Comparison of ENCODE assay signal across 8 mouse cellular contexts in the genomic region with DNA sequence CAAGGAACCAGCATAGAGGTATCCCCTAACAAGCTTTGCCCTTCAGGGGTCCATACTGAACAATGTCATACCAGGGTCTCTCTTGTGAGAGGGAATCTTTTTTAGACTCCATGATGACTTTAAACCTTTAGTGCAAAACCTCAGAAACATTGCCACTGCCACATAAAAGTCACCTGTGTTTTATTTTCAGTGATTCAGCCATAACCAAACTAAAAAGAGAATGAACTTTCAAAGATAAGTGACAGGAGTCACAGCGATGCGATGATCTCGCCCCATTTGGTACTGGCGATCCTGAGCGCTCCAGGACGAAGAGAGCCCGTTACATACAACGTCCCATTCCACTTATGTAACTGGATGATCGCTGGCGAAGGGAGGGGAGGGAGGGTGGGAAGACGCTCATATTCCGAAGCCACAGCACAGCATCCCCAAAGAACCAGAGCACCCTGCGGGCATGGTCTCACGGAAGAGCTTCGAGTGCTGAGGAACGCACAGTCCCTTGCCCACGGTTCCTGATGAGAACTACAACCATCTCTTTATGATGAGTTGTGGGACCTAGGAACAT. TPM values are rescaled to one million over a fixed set of nuclear protein-coding genes. Genes with fewer than 3 reads are reported as not detected.
DNase-seq lines count a peak whose midpoint lies in the region; ATAC-seq and TF ChIP-seq lines count a peak whose summit lies in the region.

No protein-coding gene starts in this region.

- H3K4me1 ChIP-seq in erythroblast, embryonic 14.5 days (ENCODE audit: control insufficient read depth): peaks cover 25% of the 10 kb centered on the region
- peaks cover 2% of the 10 kb centered on the region; the same call in 1 of the 2 replicates for H3K4me1 ChIP-seq in thymus, adult 2 months (replicated peaks; ENCODE audit: control insufficient read depth, insufficient read depth, low read length)
- no peaks in the 10 kb centered on the region for H3K4me1 ChIP-seq in hindbrain, embryonic 11.5 days (replicated peaks; ENCODE audit: control insufficient read depth, insufficient read depth, low read length)
- H3K4me1 ChIP-seq in lung, embryonic 15.5 days: 0 out of 2 replicates have a peak, but pooled peaks cover 3% of the 10 kb centered on the region

- H3K4me2 ChIP-seq in hindbrain, embryonic 11.5 days (replicated peaks; ENCODE audit: low read depth, low read length): peak overlapping the region; percentile 48
- peak overlapping the region; percentile 53 for H3K4me2 ChIP-seq in lung, embryonic 15.5 days

- peak overlapping the region; percentile 75 for H3K27ac ChIP-seq in thymus, adult 2 months (ENCODE audit: control insufficient read depth, insufficient read depth, low read length)
- peak overlapping the region; percentile 94; the same call in 1 of the 2 replicates for H3K27ac ChIP-seq in hindbrain, embryonic 11.5 days (ENCODE audit: low read depth, low read length)
- peak overlapping the region; percentile 92 for H3K27ac ChIP-seq in lung, embryonic 15.5 days

- no peak for TF ChIP-seq CTCF in thymus, adult 2 months (IDR thresholded peaks at IDR 0.05; ENCODE audit: borderline replicate concordance, control insufficient read depth, extremely low read depth, insufficient read depth, low read length, poor library complexity)

- peak overlapping the region; percentile 76 for H3K9ac ChIP-seq in hindbrain, embryonic 11.5 days (ENCODE audit: low read depth, low read length)
- H3K9ac ChIP-seq in lung, embryonic 15.5 days: peak overlapping the region; percentile 66

- peak overlapping the region; percentile 93 for H3K4me3 ChIP-seq in erythroblast, embryonic 14.5 days (replicated peaks)
- H3K4me3 ChIP-seq in thymus, adult 2 months (ENCODE audit: control insufficient read depth, insufficient read depth, low read length): peak overlapping the region; percentile 87
- H3K4me3 ChIP-seq in hindbrain, embryonic 11.5 days (ENCODE audit: low read depth, low read length): peak overlapping the region; percentile 60
- peak overlapping the region; percentile 65 for H3K4me3 ChIP-seq in lung, embryonic 15.5 days

- DNase-seq in thymus, adult 2 months: no peak
- DNase-seq in thymus, postnatal 10 days (ENCODE audit: low spot score in 2 of 2): no peak
- DNase-seq in hindbrain, embryonic 11.5 days (ENCODE audit: low spot score): no peak
- no peak for DNase-seq in urinary bladder, postnatal 25 days (ENCODE audit: low spot score)

- peaks cover 10% of the 10 kb centered on the region for H3K9me3 ChIP-seq in erythroblast, embryonic 14.5 days (ENCODE audit: control insufficient read depth, low read length)
- no peaks in the 10 kb centered on the region for H3K9me3 ChIP-seq in hindbrain, embryonic 11.5 days (ENCODE audit: control insufficient read depth, low read length)
- no peaks in the 10 kb centered on the region for H3K9me3 ChIP-seq in lung, embryonic 15.5 days

- H3K36me3 ChIP-seq in erythroblast, embryonic 14.5 days (ENCODE audit: control insufficient read depth): peaks cover 7% of the 10 kb centered on the region
- H3K36me3 ChIP-seq in thymus, adult 2 months (ENCODE audit: control insufficient read depth, insufficient read depth, low read length): no peaks in the 10 kb centered on the region
- no peaks in the 10 kb centered on the region for H3K36me3 ChIP-seq in hindbrain, embryonic 11.5 days (ENCODE audit: control insufficient read depth, insufficient read depth, low read length)
- no peaks in the 10 kb centered on the region for H3K36me3 ChIP-seq in lung, embryonic 15.5 days

- ATAC-seq in erythroblast, adult 5-6 weeks (replicated peaks; ENCODE audit: low FRiP score, poor library complexity, severe bottlenecking): no peak
- peak; percentile 3; the same call in 1 of the 2 replicates for ATAC-seq in hindbrain, embryonic 11.5 days (ENCODE audit: low FRiP score)
- ATAC-seq in lung, embryonic 15.5 days (ENCODE audit: borderline replicate concordance, extremely low read depth, low FRiP score, low TSS enrichment): no peak
- ATAC-seq in megakaryocyte-erythroid progenitor cell, adult 5-6 weeks (replicated peaks; ENCODE audit: low FRiP score, low TSS enrichment, poor library complexity, severe bottlenecking): no peak

- TF ChIP-seq POLR2A in thymus, adult 2 months (IDR thresholded peaks at IDR 0.05; ENCODE audit: control insufficient read depth, extremely low read depth, insufficient read depth, low read length, poor library complexity): no peak

- 3% methylated on average over 17 of the region's 17 CpGs for WGBS in thymus, adult 2 months
- WGBS in hindbrain, embryonic 11.5 days: 21% methylated on average over 17 of the region's 17 CpGs
- WGBS in lung, embryonic 15.5 days: 22% methylated on average over 17 of the region's 17 CpGs

- H3K27me3 ChIP-seq in erythroblast, embryonic 14.5 days (ENCODE audit: control insufficient read depth): peaks cover 10% of the 10 kb centered on the region
- no peaks in the 10 kb centered on the region for H3K27me3 ChIP-seq in thymus, adult 2 months (ENCODE audit: control insufficient read depth, insufficient read depth, low read length)
- no peaks in the 10 kb centered on the region for H3K27me3 ChIP-seq in hindbrain, embryonic 11.5 days (ENCODE audit: control insufficient read depth, insufficient read depth, low read length)
- no peaks in the 10 kb centered on the region for H3K27me3 ChIP-seq in lung, embryonic 15.5 days

RNA-seq across cellular contexts. Expression of gene Opn1mw, which starts 42.9 kb away (rescaled TPM):
- polyA plus RNA-seq in erythroblast, embryonic 14.5 days (2012): not detected in 2 replicates
- total RNA-seq in erythroblast, adult 5-6 weeks (2015; ENCODE audit: low replicate concordance): not detected in 2 replicates
- total RNA-seq in erythroblast, adult 5-6 weeks (2017; ENCODE audit: low replicate concordance): not detected in 2 replicates
- polyA plus RNA-seq in thymus, adult 2 months (2012; rRNA removed): not detected in 2 replicates
- polyA plus RNA-seq in hindbrain, embryonic 11.5 days (2014; fragmentation: Nextera tagmentation; extraction: Ambion mirVana): not detected in 2 replicates
- not detected in 2 replicates for polyA plus RNA-seq in lung, embryonic 15.5 days (2015; fragmentation: Nextera tagmentation; extraction: Ambion mirVana)
- not detected in 2 replicates for total RNA-seq in megakaryocyte-erythroid progenitor cell, adult 5-6 weeks (2014; fragmentation: Nextera tagmentation)
- not detected in 2 replicates for total RNA-seq in megakaryocyte-erythroid progenitor cell, adult 5-6 weeks (2017)

RNA-seq across cellular contexts. Expression of gene Mecp2, which starts 50.8 kb away (rescaled TPM):
- 4.4 and 5.4 TPM in 2 replicates for polyA plus RNA-seq in erythroblast, embryonic 14.5 days (2012)
- 8.5 and 9.4 TPM in 2 replicates for total RNA-seq in erythroblast, adult 5-6 weeks (2015; ENCODE audit: low replicate concordance)
- 7.2 and 11.4 TPM in 2 replicates for total RNA-seq in erythroblast, adult 5-6 weeks (2017; ENCODE audit: low replicate concordance)
- polyA plus RNA-seq in thymus, adult 2 months (2012; rRNA removed): 13.7 and 14.1 TPM in 2 replicates
- polyA plus RNA-seq in hindbrain, embryonic 11.5 days (2014; fragmentation: Nextera tagmentation; extraction: Ambion mirVana): 14.4 and 15.8 TPM in 2 replicates
- 13.1 and 15.1 TPM in 2 replicates for polyA plus RNA-seq in lung, embryonic 15.5 days (2015; fragmentation: Nextera tagmentation; extraction: Ambion mirVana)
- 21.8 and 22.9 TPM in 2 replicates for total RNA-seq in megakaryocyte-erythroid progenitor cell, adult 5-6 weeks (2014; fragmentation: Nextera tagmentation)
- total RNA-seq in megakaryocyte-erythroid progenitor cell, adult 5-6 weeks (2017): 12.9 and 17.9 TPM in 2 replicates
